Mouse (Mus musculus) frontal cortex, postnatal 10 days (tissue): ENCODE measurements around the gene Mab21l3.
A peak's percentile ranks its signal among the peaks of the same experiment; 100 is the strongest.

ENCODE experiments used
- DNase-seq, 2 experiments: peaks; one replicate each; pipeline ENCODE4 v3.0.0; 2022; ENCODE audit warnings: low spot score in 2 of 2, mixed read lengths in 1 of 2

The Mab21l3 gene

DNA sequence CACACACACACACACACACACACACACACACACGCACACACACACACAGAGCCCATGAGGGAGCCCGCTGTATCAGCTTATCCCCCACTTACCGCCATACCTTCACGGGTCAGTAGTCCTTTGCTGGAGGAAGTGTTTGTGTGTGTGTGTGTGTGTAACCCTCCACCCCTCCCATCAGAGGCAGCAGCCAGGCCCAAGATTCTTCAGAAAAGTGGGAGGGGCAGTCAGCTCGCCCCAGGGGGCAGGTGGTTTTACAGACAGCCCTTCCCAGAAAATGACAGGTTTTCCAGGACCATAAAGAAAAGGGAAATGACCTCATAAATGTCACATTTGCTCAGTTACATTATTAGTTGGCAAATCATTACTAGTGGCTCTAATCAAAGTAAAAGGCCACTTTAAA is at the start of gene Mab21l3:
Mab21l3 (minus strand) TSS at position 144 of the 400 bp plus-strand sequence.
- DNase-seq, result no peak

- no peak for DNase-seq
Measured at GRCm38 (mm10) chr3:101897377-101897974, 48.7 kb upstream of the Mab21l3 start.

GRCm38 (mm10) chr3:101896893-101897292 is 48.1 kb upstream of the Mab21l3 start:
- DNase-seq, result peak; percentile 61 to 69

DNA sequence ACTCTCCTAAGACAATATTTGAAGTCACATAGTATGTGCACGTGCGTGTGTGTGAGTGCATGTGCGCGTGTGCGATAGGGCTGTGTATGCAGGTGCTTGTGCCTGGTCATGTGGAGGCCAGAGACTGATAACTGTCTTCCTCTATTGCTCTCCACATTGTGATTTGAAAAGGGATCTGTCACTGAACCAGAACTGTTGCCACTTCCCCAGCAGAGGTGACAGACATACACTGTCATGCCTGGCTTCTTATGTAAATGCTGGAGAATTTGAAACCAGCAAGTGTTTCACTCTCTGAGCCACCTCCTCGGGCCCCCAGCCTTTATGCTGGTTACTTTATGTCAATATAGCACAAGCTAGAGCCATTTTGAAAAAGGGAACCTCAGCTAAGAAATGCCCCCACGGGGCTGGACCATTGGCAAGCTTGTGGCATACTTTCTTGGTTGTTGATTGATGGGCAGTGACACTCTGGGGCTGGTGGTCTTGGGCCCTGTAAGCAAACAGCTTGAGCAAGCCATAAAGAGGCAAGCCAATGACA is 46.7 kb upstream of the Mab21l3 start:
- DNase-seq, result no peak

DNA sequence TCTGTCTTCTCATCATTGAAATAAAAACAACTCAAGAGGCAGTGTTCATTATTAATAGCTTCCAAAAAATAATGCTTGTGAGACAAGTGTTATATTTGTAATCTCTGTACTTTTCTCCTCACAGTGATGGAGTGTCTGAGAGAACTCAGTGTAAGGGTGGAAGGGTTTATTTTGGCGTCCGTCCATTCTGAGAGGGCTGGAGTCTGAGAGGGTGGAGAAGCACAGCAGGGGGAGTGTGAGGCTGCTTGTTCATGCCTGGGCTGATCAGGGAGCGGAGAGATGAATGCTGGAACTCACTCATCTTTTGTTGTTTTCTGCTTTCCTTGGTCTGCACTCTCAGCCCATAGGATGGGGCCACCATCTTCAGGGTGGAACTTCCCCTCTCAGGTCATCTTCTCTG is 36.8 kb upstream of the Mab21l3 start:
- peak in 1 of 2 experiments; percentile 18 for DNase-seq

GRCm38 (mm10) chr3:101885041-101885440 is 36.3 kb upstream of the Mab21l3 start:
- DNase-seq, result no peak

DNA sequence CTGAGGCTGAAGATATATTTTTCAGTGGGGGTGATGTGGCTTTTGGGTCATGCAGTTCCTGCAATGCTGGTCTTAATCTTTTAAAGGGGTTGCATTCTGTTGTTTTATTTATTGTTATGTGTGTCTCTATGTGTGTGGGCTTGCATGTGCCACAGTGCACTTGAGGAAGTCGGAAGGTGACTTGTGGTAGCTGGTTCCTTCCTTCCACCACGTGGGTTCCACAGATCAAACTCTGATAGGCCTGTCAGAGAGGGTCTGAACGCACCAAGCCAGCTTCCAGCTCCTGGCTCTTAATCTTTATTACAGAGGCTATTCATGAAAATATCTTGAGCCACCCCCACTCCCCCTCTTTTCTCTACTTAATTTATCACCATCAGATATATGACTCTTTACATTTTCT is 35.1 kb upstream of the Mab21l3 start:
- no peak for DNase-seq

GRCm38 (mm10) chr3:101881721-101882120 is 33.0 kb upstream of the Mab21l3 start:
- DNase-seq, result no peak

DNA sequence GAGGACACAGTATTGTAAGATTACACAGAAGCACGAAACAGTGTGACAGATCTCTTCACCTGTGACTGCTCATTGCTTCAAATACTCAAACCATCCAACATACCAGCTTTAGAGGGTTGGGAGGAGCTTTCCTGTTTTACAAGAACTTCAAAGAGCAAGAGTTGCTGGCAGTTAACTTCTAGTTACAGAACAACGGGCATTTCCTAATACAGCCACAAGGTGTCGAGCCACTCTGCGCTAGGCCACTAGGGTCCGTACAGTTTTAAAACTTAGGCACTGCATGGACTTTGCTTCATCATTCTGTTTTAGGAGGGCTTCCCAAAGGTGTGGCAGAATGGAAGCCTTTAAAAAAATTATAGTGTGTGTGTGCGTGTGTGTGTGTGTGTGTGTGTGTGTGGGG is 32.1 kb upstream of the Mab21l3 start:
- no peak for DNase-seq

GRCm38 (mm10) chr3:101878136-101878535 is 29.4 kb upstream of the Mab21l3 start:
- DNase-seq, result no peak

- no peak for DNase-seq
Measured at GRCm38 (mm10) chr3:101876459-101877285, 27.9 kb upstream of the Mab21l3 start.

GRCm38 (mm10) chr3:101875258-101875920 is 26.6 kb upstream of the Mab21l3 start:
- DNase-seq, result no peak

DNA sequence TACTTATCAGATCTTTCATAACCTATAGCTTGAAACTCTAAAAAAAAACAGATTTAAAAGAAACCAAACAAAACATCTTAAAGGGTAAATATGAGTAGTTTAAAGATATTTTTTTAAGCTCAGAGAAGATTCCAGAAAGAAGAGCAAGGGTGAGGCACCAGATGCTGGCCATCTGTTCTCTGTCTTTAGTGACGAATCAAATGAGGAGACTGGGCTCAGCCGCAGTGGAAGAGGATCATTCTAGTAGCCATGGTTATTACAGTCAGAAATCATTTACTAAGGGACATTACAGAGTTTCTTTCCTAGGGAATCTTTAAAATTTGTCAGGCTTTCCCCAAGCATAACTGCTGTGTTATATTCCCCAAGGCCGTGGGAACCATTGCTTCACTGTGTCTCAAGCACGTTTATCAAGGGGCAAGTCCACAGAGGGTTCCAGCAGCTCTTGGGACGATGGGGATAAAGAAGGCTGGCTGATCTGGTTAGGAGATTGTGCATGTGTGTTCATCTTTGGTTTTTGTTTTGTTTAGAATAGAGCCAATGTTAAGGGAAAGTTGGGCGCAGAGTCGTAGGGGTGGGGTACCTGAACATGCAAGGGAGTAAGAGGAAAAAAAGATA is 24.4 kb upstream of the Mab21l3 start:
- DNase-seq, result no peak

DNA sequence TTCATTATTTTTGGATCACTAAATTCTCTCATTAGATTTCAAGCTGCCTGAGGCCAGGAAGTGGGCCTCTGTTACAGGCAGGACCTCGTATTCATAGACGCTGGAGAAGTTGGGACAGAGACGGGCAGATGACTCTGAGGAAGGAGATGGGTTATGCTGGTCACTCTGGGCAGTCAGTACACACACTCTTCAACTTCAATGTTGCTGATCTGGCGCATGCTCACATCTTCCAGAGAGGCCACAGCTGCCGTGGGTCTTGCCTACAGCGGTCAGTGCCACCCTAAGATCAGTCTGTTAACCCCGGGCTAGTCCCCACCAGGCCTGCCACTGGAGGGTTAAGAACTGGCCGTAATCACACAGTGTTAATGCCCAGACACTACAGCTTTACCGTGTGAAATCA is 23.2 kb upstream of the Mab21l3 start:
- no peak for DNase-seq

- DNase-seq, result no peak
Measured at GRCm38 (mm10) chr3:101867001-101867421, 18.3 kb upstream of the Mab21l3 start.

GRCm38 (mm10) chr3:101861856-101862255 is 13.1 kb upstream of the Mab21l3 start:
- DNase-seq, result no peak

- DNase-seq, result no peak
Measured at GRCm38 (mm10) chr3:101860151-101860550, 11.4 kb upstream of the Mab21l3 start.

- no peak for DNase-seq
Measured at GRCm38 (mm10) chr3:101859740-101860139, 11.0 kb upstream of the Mab21l3 start.

DNA sequence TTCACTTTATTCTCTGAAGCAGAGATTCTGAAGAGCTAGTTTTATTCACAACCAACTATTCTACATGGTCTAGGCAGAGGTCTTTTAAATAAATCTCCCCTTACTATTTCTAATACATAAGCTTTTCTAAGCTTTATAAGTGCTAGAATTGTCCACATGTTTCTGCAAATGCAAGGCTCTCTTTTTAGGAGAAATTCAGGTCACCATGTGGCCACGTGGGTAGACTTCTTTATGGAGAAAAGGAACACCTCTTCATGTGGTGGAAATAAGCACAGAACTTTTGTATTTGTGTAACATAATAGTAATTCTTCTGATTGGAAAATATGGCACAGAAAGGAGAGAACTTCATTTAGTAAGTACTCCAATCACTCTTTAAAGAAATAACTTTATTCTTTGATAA is 5.3 kb upstream of the Mab21l3 start:
- no peak for DNase-seq

GRCm38 (mm10) chr3:101851363-101851762 is 2.6 kb upstream of the Mab21l3 start:
- DNase-seq, result no peak

DNA sequence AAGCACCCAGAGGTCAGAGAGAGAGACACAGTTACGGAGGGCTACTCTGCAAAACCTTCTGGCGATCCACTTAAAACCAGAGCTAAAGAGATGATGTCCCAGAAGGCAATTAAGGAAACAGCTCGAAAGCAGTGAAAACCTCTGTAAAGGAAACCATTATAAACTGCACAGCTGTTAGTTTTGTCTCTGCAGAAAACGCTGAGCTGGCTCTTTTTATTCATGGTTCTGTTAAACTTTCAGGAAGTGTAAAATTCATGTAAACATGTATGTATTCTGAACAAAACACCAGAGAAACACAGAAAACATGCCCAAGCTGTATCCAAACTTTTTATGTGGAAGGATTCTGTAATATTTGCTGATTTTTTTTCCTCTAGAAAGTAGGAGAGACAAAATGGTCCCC is 2.7 kb downstream of the Mab21l3 start:
- no peak for DNase-seq
